Mouse (Mus musculus): ENCODE data around the gene Dnm3. TPM values are rescaled to one million over a fixed set of nuclear protein-coding genes. Genes with fewer than 3 reads are reported as not detected.

Dnm3 gene
- polyA plus RNA-seq, 2 experiments = 14.7 to 21.9 TPM

- H3K9ac ChIP-seq (ENCODE audit: low read depth, low read length, severe bottlenecking) = no peak overlapping the region
- no peak overlapping the region for H3K4me2 ChIP-seq (replicated peaks; ENCODE audit: low read depth, low read length, severe bottlenecking)
- TF ChIP-seq POLR2A (IDR thresholded peaks at IDR 0.05; ENCODE audit: borderline replicate concordance, extremely low read depth, insufficient read depth, insufficient read length) = no peak
- H3K9me3 ChIP-seq (ENCODE audit: control insufficient read depth, low read length) = no peaks in the 10 kb centered on the region
- WGBS = 76% methylated on average over 7 of the region's 7 CpGs
- H3K4me3 ChIP-seq (replicated peaks; ENCODE audit: low read length) = no peak overlapping the region
- no peaks in the 10 kb centered on the region for H3K27me3 ChIP-seq (ENCODE audit: control insufficient read depth, insufficient read depth, low read length)
- peaks cover 27% of the 10 kb centered on the region for H3K4me1 ChIP-seq (ENCODE audit: control insufficient read depth, insufficient read depth, low read length)
- ATAC-seq (ENCODE audit: low FRiP score, low read depth) (no peak), DNase-seq (ENCODE audit: low spot score) (no peak)
- peak overlapping the region; percentile 65 for H3K27ac ChIP-seq (replicated peaks; ENCODE audit: low read depth, low read length)
- no peaks in the 10 kb centered on the region for H3K36me3 ChIP-seq (ENCODE audit: control insufficient read depth, insufficient read depth, low read length)
Observed at GRCm38 (mm10) chr1:162312152-162312551, 165.7 kb downstream of the Dnm3 start.

GRCm38 (mm10) chr1:162305247-162305646, 172.6 kb downstream of the Dnm3 start:
- Histone ChIP-seq H3K9me3 (ENCODE audit: control insufficient read depth, low read length) (no peaks in the 10 kb centered on the region), H3K9ac (ENCODE audit: low read depth, low read length, severe bottlenecking) (no peak overlapping the region), H3K36me3 (ENCODE audit: control insufficient read depth, insufficient read depth, low read length) (no peaks in the 10 kb centered on the region), H3K4me1 (ENCODE audit: control insufficient read depth, insufficient read depth, low read length) (peaks cover 36% of the 10 kb centered on the region), H3K27me3 (ENCODE audit: control insufficient read depth, insufficient read depth, low read length) (no peaks in the 10 kb centered on the region), H3K4me2 (replicated peaks; ENCODE audit: low read depth, low read length, severe bottlenecking) (no peak overlapping the region), H3K27ac (replicated peaks; ENCODE audit: low read depth, low read length) (peak overlapping the region; percentile 73), H3K4me3 (replicated peaks; ENCODE audit: low read length) (no peak overlapping the region)
- ATAC-seq (ENCODE audit: low FRiP score, low read depth) (peak; percentile 67), DNase-seq (ENCODE audit: low spot score) (peak; percentile 39)
- TF ChIP-seq POLR2A (IDR thresholded peaks at IDR 0.05; ENCODE audit: borderline replicate concordance, extremely low read depth, insufficient read depth, insufficient read length) = no peak
- 16% methylated on average over 6 of the region's 6 CpGs for WGBS

- no peak for TF ChIP-seq POLR2A (IDR thresholded peaks at IDR 0.05; ENCODE audit: borderline replicate concordance, extremely low read depth, insufficient read depth, insufficient read length)
- no peak overlapping the region for H3K9ac ChIP-seq (ENCODE audit: low read depth, low read length, severe bottlenecking)
- no peaks in the 10 kb centered on the region for H3K9me3 ChIP-seq (ENCODE audit: control insufficient read depth, low read length)
- ATAC-seq (ENCODE audit: low FRiP score, low read depth) (peak; percentile 28; the same call in 1 of the 2 replicates), DNase-seq (ENCODE audit: low spot score) (no peak)
- no peaks in the 10 kb centered on the region for H3K36me3 ChIP-seq (ENCODE audit: control insufficient read depth, insufficient read depth, low read length)
- H3K4me3 ChIP-seq (replicated peaks; ENCODE audit: low read length) = no peak overlapping the region
- peak overlapping the region; percentile 70 for H3K27ac ChIP-seq (replicated peaks; ENCODE audit: low read depth, low read length)
- H3K27me3 ChIP-seq (ENCODE audit: control insufficient read depth, insufficient read depth, low read length) = no peaks in the 10 kb centered on the region
- WGBS = 30% methylated on average over 4 of the region's 4 CpGs
- H3K4me2 ChIP-seq (replicated peaks; ENCODE audit: low read depth, low read length, severe bottlenecking) = no peak overlapping the region
- peaks cover 42% of the 10 kb centered on the region for H3K4me1 ChIP-seq (ENCODE audit: control insufficient read depth, insufficient read depth, low read length)
Observed at GRCm38 (mm10) chr1:162302480-162302879, 175.4 kb downstream of the Dnm3 start.

GRCm38 (mm10) chr1:162299558-162300319, 178.1 kb downstream of the Dnm3 start:
- ATAC-seq (ENCODE audit: low FRiP score, low read depth) (peak; percentile 77), DNase-seq (ENCODE audit: low spot score) (peak; percentile 79)
- Histone ChIP-seq H3K9me3 (ENCODE audit: control insufficient read depth, low read length) (no peaks in the 10 kb centered on the region), H3K4me2 (replicated peaks; ENCODE audit: low read depth, low read length, severe bottlenecking) (peak overlapping the region; percentile 28), H3K4me3 (replicated peaks; ENCODE audit: low read length) (no peak overlapping the region), H3K27ac (replicated peaks; ENCODE audit: low read depth, low read length) (peak overlapping the region; percentile 79), H3K4me1 (ENCODE audit: control insufficient read depth, insufficient read depth, low read length) (peaks cover 38% of the 10 kb centered on the region), H3K9ac (ENCODE audit: low read depth, low read length, severe bottlenecking) (no peak overlapping the region), H3K36me3 (ENCODE audit: control insufficient read depth, insufficient read depth, low read length) (no peaks in the 10 kb centered on the region), H3K27me3 (ENCODE audit: control insufficient read depth, insufficient read depth, low read length) (no peaks in the 10 kb centered on the region)
- TF ChIP-seq POLR2A (IDR thresholded peaks at IDR 0.05; ENCODE audit: borderline replicate concordance, extremely low read depth, insufficient read depth, insufficient read length) = no peak
- WGBS = 37% methylated on average over 12 of the region's 12 CpGs

GRCm38 (mm10) chr1:162298527-162298926, 179.3 kb downstream of the Dnm3 start:
- H3K9me3 ChIP-seq (ENCODE audit: control insufficient read depth, low read length) = no peaks in the 10 kb centered on the region
- no peak overlapping the region for H3K27ac ChIP-seq (replicated peaks; ENCODE audit: low read depth, low read length)
- no peak for TF ChIP-seq POLR2A (IDR thresholded peaks at IDR 0.05; ENCODE audit: borderline replicate concordance, extremely low read depth, insufficient read depth, insufficient read length)
- no peak for DNase-seq (ENCODE audit: low spot score)
- H3K4me3 ChIP-seq (replicated peaks; ENCODE audit: low read length) = no peak overlapping the region
- H3K36me3 ChIP-seq (ENCODE audit: control insufficient read depth, insufficient read depth, low read length) = no peaks in the 10 kb centered on the region
- H3K27me3 ChIP-seq (ENCODE audit: control insufficient read depth, insufficient read depth, low read length) = no peaks in the 10 kb centered on the region
- H3K9ac ChIP-seq (ENCODE audit: low read depth, low read length, severe bottlenecking) = no peak overlapping the region
- 68% methylated on average over 3 of the region's 3 CpGs for WGBS
- H3K4me2 ChIP-seq (replicated peaks; ENCODE audit: low read depth, low read length, severe bottlenecking) = no peak overlapping the region
- no peak for ATAC-seq (ENCODE audit: low FRiP score, low read depth)
- peaks cover 45% of the 10 kb centered on the region for H3K4me1 ChIP-seq (ENCODE audit: control insufficient read depth, insufficient read depth, low read length)

All from limb, embryonic 14.5 days (tissue).